Mouse (Mus musculus) spleen, adult 2 months (tissue): ENCODE results near the gene Corin.

Source experiments
- CTCF ChIP-seq: fragments of 200-500 bp; IDR thresholded peaks from 2 replicates; pipeline ENCODE4 v1.5.1; 2011; ENCODE audit warnings: mild to moderate bottlenecking, inconsistent platforms; ENCODE audit not compliant: insufficient read depth, insufficient read length, insufficient replicate concordance; ENCODE audit errors: extremely low read depth
- POLR2A ChIP-seq: fragments of 200-500 bp; IDR thresholded peaks from 2 replicates; pipeline ENCODE4 v1.6.1; 2011; ENCODE audit warnings: low read depth, low read length, inconsistent platforms

- TF ChIP-seq CTCF (no peak), POLR2A (no peak)
Observed at GRCm38 (mm10) chr5:72443946-72444345, 60.3 kb downstream of the Corin start.
